Mouse (Mus musculus): ENCODE measurements around the gene Flcn.

GRCm38 (mm10) chr11:59800412-59800811 lies 9.4 kb downstream of the Flcn start:
- TF ChIP-seq POLR2A (IDR thresholded peaks at IDR 0.05; ENCODE audit: low read depth, low read length) (no peak), CTCF (IDR thresholded peaks at IDR 0.05; ENCODE audit: borderline replicate concordance, insufficient read depth, low read length) (0 out of 2 replicates have a peak, but pooled peaks have one; percentile 3)
